Mouse (Mus musculus) limb, embryonic 10.5 days (tissue): ENCODE data around the gene Trim80. TPM values are rescaled to one million over a fixed set of nuclear protein-coding genes. Genes with fewer than 3 reads are reported as not detected.

ENCODE experiments used
- microRNA-seq: library from miRNA; unstranded; fragments of <30 nt; microRNA quantifications from one replicate; pipeline ENCODE4, GENCODE M21; 2017
- polyA plus RNA-seq: library from polyadenylated mRNA; unstranded; fragments of >200 nt; fragmentation: Nextera tagmentation; extraction: Ambion mirVana; gene quantifications from 2 replicates; pipeline ENCODE4 v1.2.1, GENCODE M21; 2016

Trim80 gene
- polyA plus RNA-seq, 1 experiment from 2014 or later: 0.26 TPM

Small RNA genes within 50 kb of the gene (microRNA-seq; reads per million reads assigned to microRNA genes)
- gene Mir3968: not detected

Other genes with a start within 250 kb of the Trim80 start
- gene Grin2c, start 173.3 kb upstream of the Trim80 start, polyA plus RNA-seq: 0.11 and 0.34 TPM in 2 replicates
- 18.2 and 19.3 TPM in 2 replicates for gene Fdxr, start 163.5 kb upstream of the Trim80 start, polyA plus RNA-seq
- gene Fads6, start 142.9 kb upstream of the Trim80 start, polyA plus RNA-seq: 0.06 and 0.13 TPM in 2 replicates
- gene Otop2, start 133.4 kb upstream of the Trim80 start, polyA plus RNA-seq: not detected in 2 replicates
- not detected in 2 replicates for gene Ush1g, start 118.5 kb upstream of the Trim80 start, polyA plus RNA-seq
- not detected in 2 replicates for gene Otop3, start 105.8 kb upstream of the Trim80 start, polyA plus RNA-seq
- gene Hid1, start 72.8 kb upstream of the Trim80 start, polyA plus RNA-seq: 2.8 and 2.9 TPM in 2 replicates
- 15.2 and 16.4 TPM in 2 replicates for gene Cdr2l, start 58.6 kb upstream of the Trim80 start, polyA plus RNA-seq
- gene Mrpl58, start 36.8 kb upstream of the Trim80 start, polyA plus RNA-seq: 202 and 220 TPM in 2 replicates
- gene Atp5h, start 20.6 kb upstream of the Trim80 start, polyA plus RNA-seq: 862 and 900 TPM in 2 replicates
- 13.6 and 18.3 TPM in 2 replicates for gene Kctd2, start 20.4 kb upstream of the Trim80 start, polyA plus RNA-seq
- gene Slc16a5, start 21.9 kb downstream of the Trim80 start, polyA plus RNA-seq: 0.23 and 0.25 TPM in 2 replicates
- gene Armc7, start 35.1 kb downstream of the Trim80 start, polyA plus RNA-seq: 7.0 and 9.9 TPM in 2 replicates
- gene Nt5c, start 51.3 kb downstream of the Trim80 start, polyA plus RNA-seq: 66.2 and 83.5 TPM in 2 replicates
- gene Jpt1, start 73.8 kb downstream of the Trim80 start, polyA plus RNA-seq: 483 and 492 TPM in 2 replicates
- gene Sumo2, start 95.7 kb downstream of the Trim80 start, polyA plus RNA-seq: 1,406 and 1,458 TPM in 2 replicates
- gene Nup85, start 123.9 kb downstream of the Trim80 start, polyA plus RNA-seq: 257 and 275 TPM in 2 replicates
- gene Mrps7, start 163.4 kb downstream of the Trim80 start, polyA plus RNA-seq: 108 and 120 TPM in 2 replicates
- gene Gga3, start 163.5 kb downstream of the Trim80 start, polyA plus RNA-seq: 30.8 and 34.9 TPM in 2 replicates
- gene Mif4gd, start 172.4 kb downstream of the Trim80 start, polyA plus RNA-seq: 16.2 and 18.2 TPM in 2 replicates
- gene Slc25a19, start 187.8 kb downstream of the Trim80 start, polyA plus RNA-seq: 27.2 and 27.8 TPM in 2 replicates